ENCODE assay signal across 8 mouse cellular contexts in the genomic region with DNA sequence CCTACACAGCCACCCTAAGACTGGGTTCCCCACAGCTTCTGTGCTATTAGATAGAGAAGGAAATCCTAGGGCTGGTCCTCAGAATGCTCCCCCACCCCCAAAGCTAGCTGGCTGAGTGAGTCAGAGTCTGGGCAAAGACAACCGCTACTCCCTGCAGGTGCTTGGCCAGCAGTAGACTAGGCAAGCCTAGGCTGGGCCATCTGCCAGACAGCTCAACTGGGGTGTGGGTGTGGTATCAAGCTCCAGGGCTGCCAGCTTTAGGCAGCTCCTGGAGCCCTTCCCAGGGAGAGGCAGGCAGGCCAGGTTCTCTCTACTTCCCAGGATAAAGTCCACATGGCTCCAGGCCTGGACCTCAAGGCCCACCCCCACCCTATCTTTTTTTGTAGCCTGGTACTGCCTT. TPM values are rescaled to one million over a fixed set of nuclear protein-coding genes. Genes with fewer than 3 reads are reported as not detected.
DNase-seq lines count a peak whose midpoint lies in the region; ATAC-seq and TF ChIP-seq lines count a peak whose summit lies in the region.

No protein-coding gene starts in this region.

- 33% methylated on average over 1 of the region's 1 CpGs for WGBS in hindbrain, embryonic 15.5 days
- 78% methylated on average over 1 of the region's 1 CpGs for WGBS in hindbrain, embryonic 12.5 days
- WGBS in liver, adult 2 months, result 27% methylated on average over 1 of the region's 1 CpGs

- H3K4me2 ChIP-seq in hindbrain, embryonic 15.5 days, result no peak overlapping the region
- H3K4me2 ChIP-seq in hindbrain, embryonic 12.5 days (replicated peaks), result no peak overlapping the region

- H3K27ac ChIP-seq in hindbrain, embryonic 15.5 days (replicated peaks), result peak overlapping the region; percentile 39; the same call in 1 of the 2 replicates
- H3K27ac ChIP-seq in hindbrain, embryonic 12.5 days, result no peak overlapping the region
- 0 out of 2 replicates have a peak overlapping the region, but pooled peaks have one; percentile 29 for H3K27ac ChIP-seq in liver, adult 2 months (replicated peaks; ENCODE audit: insufficient read depth, low read depth, low read length)

- no peak overlapping the region for H3K4me3 ChIP-seq in hindbrain, embryonic 15.5 days
- no peak overlapping the region for H3K4me3 ChIP-seq in hindbrain, embryonic 12.5 days
- H3K4me3 ChIP-seq in liver, adult 2 months (ENCODE audit: insufficient read depth, low read depth, low read length), result no peak overlapping the region

- DNase-seq in cerebellum, postnatal 36 days, result peak; percentile 99
- DNase-seq in heart, adult 8-10 months (ENCODE audit: low spot score), result peak; percentile 89
- peak; percentile 91 for DNase-seq in kidney, postnatal 10 days
- DNase-seq in liver, adult 2 months (ENCODE audit: extremely low read depth, low read depth, low spot score), result peak; percentile 97
- DNase-seq in ovary, postnatal 36 days (ENCODE audit: low spot score), result peak; percentile 86
- no peak for DNase-seq in B cell, adult 2 months

- TF ChIP-seq CTCF in liver, adult 2 months (IDR thresholded peaks at IDR 0.05; ENCODE audit: low read depth, low read length), result no peak

- no peaks in the 10 kb centered on the region for H3K9me3 ChIP-seq in hindbrain, embryonic 15.5 days
- H3K9me3 ChIP-seq in hindbrain, embryonic 12.5 days (replicated peaks), result no peaks in the 10 kb centered on the region

- H3K27me3 ChIP-seq in hindbrain, embryonic 15.5 days, result no peaks in the 10 kb centered on the region
- H3K27me3 ChIP-seq in hindbrain, embryonic 12.5 days, result no peaks in the 10 kb centered on the region
- no peaks in the 10 kb centered on the region for H3K27me3 ChIP-seq in liver, adult 2 months (ENCODE audit: control insufficient read depth, insufficient read depth, low read length)

- TF ChIP-seq POLR2A in liver, adult 2 months (IDR thresholded peaks at IDR 0.05; ENCODE audit: extremely low read depth, insufficient read depth, low read length), result no peak

- peak; percentile 72 for ATAC-seq in hindbrain, embryonic 15.5 days (ENCODE audit: low FRiP score, low read depth)
- no peak for ATAC-seq in hindbrain, embryonic 12.5 days (ENCODE audit: low FRiP score)

- no peak overlapping the region for H3K9ac ChIP-seq in hindbrain, embryonic 15.5 days
- H3K9ac ChIP-seq in hindbrain, embryonic 12.5 days, result no peak overlapping the region
- H3K9ac ChIP-seq in liver, adult 2 months (ENCODE audit: low read depth, low read length), result no peak overlapping the region

- peaks cover 68% of the 10 kb centered on the region for H3K36me3 ChIP-seq in hindbrain, embryonic 15.5 days
- peaks cover 86% of the 10 kb centered on the region for H3K36me3 ChIP-seq in hindbrain, embryonic 12.5 days
- H3K36me3 ChIP-seq in liver, adult 2 months (ENCODE audit: control insufficient read depth, insufficient read depth, low read length), result peaks cover 8% of the 10 kb centered on the region; the same call in 1 of the 2 replicates

- H3K79me2 ChIP-seq in liver, adult 2 months (ENCODE audit: control insufficient read depth, insufficient read depth, low read length), result peaks cover 25% of the 10 kb centered on the region

- peaks cover 19% of the 10 kb centered on the region for H3K4me1 ChIP-seq in hindbrain, embryonic 15.5 days (replicated peaks)
- no peaks in the 10 kb centered on the region for H3K4me1 ChIP-seq in hindbrain, embryonic 12.5 days
- peaks cover 11% of the 10 kb centered on the region for H3K4me1 ChIP-seq in liver, adult 2 months (ENCODE audit: control insufficient read depth, insufficient read depth, low read length)

RNA-seq across cellular contexts. Expression of a gene that starts 10.7 kb away (rescaled TPM):
- polyA plus RNA-seq in hindbrain, embryonic 15.5 days (2015; fragmentation: Nextera tagmentation; extraction: Ambion mirVana), result 125 and 136 TPM in 2 replicates
- polyA plus RNA-seq in hindbrain, embryonic 12.5 days (2016; fragmentation: Nextera tagmentation; extraction: Ambion mirVana), result 101 and 102 TPM in 2 replicates
- 100 to 1,000 TPM in 2 of 4 experiments, 10 to 100 TPM in 2; 95.4 to 106 (median 99.0) TPM for total RNA-seq in heart, adult 8-10 months (2022)
- total RNA-seq in liver, adult 2 months (2014; rRNA removed), result 24.2 and 39.9 TPM in 2 replicates
- 93.2 and 112 TPM in 2 replicates for polyA plus RNA-seq in liver, adult 2 months (2012; rRNA removed)

RNA-seq across cellular contexts. Expression of a gene that starts 24.5 kb away (rescaled TPM):
- 7.4 and 7.7 TPM in 2 replicates for polyA plus RNA-seq in hindbrain, embryonic 15.5 days (2015; fragmentation: Nextera tagmentation; extraction: Ambion mirVana)
- 9.2 and 10.4 TPM in 2 replicates for polyA plus RNA-seq in hindbrain, embryonic 12.5 days (2016; fragmentation: Nextera tagmentation; extraction: Ambion mirVana)
- total RNA-seq in heart, adult 8-10 months (2022), result 1 to 10 TPM; 3.2 to 5.1 (median 4.5) TPM
- 0.40 and 0.46 TPM in 2 replicates for total RNA-seq in liver, adult 2 months (2014; rRNA removed)
- polyA plus RNA-seq in liver, adult 2 months (2012; rRNA removed), result 0.21 and 0.35 TPM in 2 replicates

RNA-seq across cellular contexts. Expression of a gene that starts 34.1 kb away (rescaled TPM):
- polyA plus RNA-seq in hindbrain, embryonic 15.5 days (2015; fragmentation: Nextera tagmentation; extraction: Ambion mirVana), result 5.9 and 6.0 TPM in 2 replicates
- polyA plus RNA-seq in hindbrain, embryonic 12.5 days (2016; fragmentation: Nextera tagmentation; extraction: Ambion mirVana), result 1.0 and 1.7 TPM in 2 replicates
- not detected for total RNA-seq in heart, adult 8-10 months (2022)
- 0.07 TPM in 1 of 2 replicates, not detected in the other for total RNA-seq in liver, adult 2 months (2014; rRNA removed)
- polyA plus RNA-seq in liver, adult 2 months (2012; rRNA removed), result not detected in 2 replicates

RNA-seq across cellular contexts. Expression of a gene that starts 45.2 kb away (rescaled TPM):
- 5.4 and 6.9 TPM in 2 replicates for polyA plus RNA-seq in hindbrain, embryonic 15.5 days (2015; fragmentation: Nextera tagmentation; extraction: Ambion mirVana)
- 7.9 and 9.5 TPM in 2 replicates for polyA plus RNA-seq in hindbrain, embryonic 12.5 days (2016; fragmentation: Nextera tagmentation; extraction: Ambion mirVana)
- total RNA-seq in heart, adult 8-10 months (2022), result 1 to 10 TPM in 2 of 4 experiments, under 1 TPM in 2; 0.80 to 3.1 (median 1.6) TPM
- total RNA-seq in liver, adult 2 months (2014; rRNA removed), result 0.07 and 0.09 TPM in 2 replicates
- polyA plus RNA-seq in liver, adult 2 months (2012; rRNA removed), result 0.01 and 0.05 TPM in 2 replicates

RNA-seq across cellular contexts. Expression of a gene that starts 56.8 kb away (rescaled TPM):
- 4.2 and 4.7 TPM in 2 replicates for polyA plus RNA-seq in hindbrain, embryonic 15.5 days (2015; fragmentation: Nextera tagmentation; extraction: Ambion mirVana)
- 0.26 and 0.36 TPM in 2 replicates for polyA plus RNA-seq in hindbrain, embryonic 12.5 days (2016; fragmentation: Nextera tagmentation; extraction: Ambion mirVana)
- under 1 TPM in 3 of 4 experiments, not detected in 1; 0.09 to 0.22 (median 0.14) TPM for total RNA-seq in heart, adult 8-10 months (2022)
- total RNA-seq in liver, adult 2 months (2014; rRNA removed), result not detected in 2 replicates
- polyA plus RNA-seq in liver, adult 2 months (2012; rRNA removed), result not detected in 2 replicates

Comparison
In these comparisons a context has a peak if more than half of its experiments do, and no peak if none do; other contexts are left out.
1. DNase-seq: peak in cerebellum, postnatal 36 days (2 of 2), heart, adult 8-10 months (single experiment), kidney, postnatal 10 days (single experiment), liver, adult 2 months (single experiment) and ovary, postnatal 36 days (single experiment); none in B cell, adult 2 months (0 of 2).